Mouse (Mus musculus): ENCODE data around the gene Ebf4. TPM values are rescaled to one million over a fixed set of nuclear protein-coding genes. Genes with fewer than 3 reads are reported as not detected.

Gene Ebf4
- polyA plus RNA-seq, 1 experiment from 2014 or later, result 0.93 TPM

GRCm38 (mm10) chr2:130268074-130268473 lies 26.9 kb upstream of the Ebf4 start:
- Histone ChIP-seq H3K27ac (replicated peaks in 1 of 2; ENCODE audit: control insufficient read depth in 1 of 2, insufficient read depth in 1 of 2, low read depth in 2 of 2, low read length in 2 of 2) (no peak overlapping the region), H3K4me2 (ENCODE audit: low read length) (no peak overlapping the region), H3K4me1 (ENCODE audit: control insufficient read depth in 2 of 2, insufficient read depth in 2 of 2, low read length in 2 of 2) (no peaks in the 10 kb centered on the region), H3K36me3 (ENCODE audit: control insufficient read depth, insufficient read depth, low read length) (no peaks in the 10 kb centered on the region), H3K9ac (ENCODE audit: low read length) (no peak overlapping the region), H3K27me3 (ENCODE audit: control insufficient read depth, insufficient read depth, low read length) (no peaks in the 10 kb centered on the region), H3K9me3 (ENCODE audit: control insufficient read depth, low read length) (no peaks in the 10 kb centered on the region), H3K4me3 (ENCODE audit: control insufficient read depth in 1 of 2, insufficient read depth in 1 of 2, low read depth in 1 of 2, low read length in 2 of 2) (no peak overlapping the region)
- ATAC-seq (ENCODE audit: insufficient number of reproducible peaks, insufficient read depth, low FRiP score, low read depth), result no peak
- 55% methylated on average over 7 of the region's 7 CpGs for WGBS

GRCm38 (mm10) chr2:130273732-130274131 lies 21.2 kb upstream of the Ebf4 start:
- Histone ChIP-seq H3K27me3 (ENCODE audit: control insufficient read depth, insufficient read depth, low read length) (no peaks in the 10 kb centered on the region), H3K9ac (ENCODE audit: low read length) (peak overlapping the region; percentile 94), H3K36me3 (ENCODE audit: control insufficient read depth, insufficient read depth, low read length) (peaks cover 35% of the 10 kb centered on the region), H3K4me1 (ENCODE audit: control insufficient read depth in 2 of 2, insufficient read depth in 2 of 2, low read length in 2 of 2) (peaks cover 6 to 7% of the 10 kb centered on the region in 2 experiments; a peak in 2 of 4 replicates), H3K27ac (replicated peaks in 1 of 2; ENCODE audit: control insufficient read depth in 1 of 2, insufficient read depth in 1 of 2, low read depth in 2 of 2, low read length in 2 of 2) (peak overlapping the region; percentile 47 to 71), H3K4me2 (ENCODE audit: low read length) (peak overlapping the region; percentile 68), H3K9me3 (ENCODE audit: control insufficient read depth, low read length) (no peaks in the 10 kb centered on the region), H3K4me3 (ENCODE audit: control insufficient read depth in 1 of 2, insufficient read depth in 1 of 2, low read depth in 1 of 2, low read length in 2 of 2) (peak overlapping the region; percentile 52 to 86)
- ATAC-seq (ENCODE audit: insufficient number of reproducible peaks, insufficient read depth, low FRiP score, low read depth), result no peak
- WGBS, result 3% methylated on average over 14 of the region's 14 CpGs

GRCm38 (mm10) chr2:130274149-130274861 lies 20.7 kb upstream of the Ebf4 start, which contains the start of gene Nop56:
Nop56 (plus strand) TSS chr2:130274430.
- peak within 1 kb of the TSS; percentile 94 for H3K9ac ChIP-seq (ENCODE audit: low read length)
- peak; percentile 97 for ATAC-seq (ENCODE audit: insufficient number of reproducible peaks, insufficient read depth, low FRiP score, low read depth)
- peaks cover 39% of the 10 kb centered on the region for H3K36me3 ChIP-seq (ENCODE audit: control insufficient read depth, insufficient read depth, low read length)
- peak within 1 kb of the TSS; percentile 68 for H3K4me2 ChIP-seq (ENCODE audit: low read length)
- no peaks in the 10 kb centered on the region for H3K9me3 ChIP-seq (ENCODE audit: control insufficient read depth, low read length)
- no peaks in the 10 kb centered on the region for H3K27me3 ChIP-seq (ENCODE audit: control insufficient read depth, insufficient read depth, low read length)
- peaks cover 6 to 7% of the 10 kb centered on the region in 2 experiments; a peak in 2 of 4 replicates for H3K4me1 ChIP-seq (ENCODE audit: control insufficient read depth in 2 of 2, insufficient read depth in 2 of 2, low read length in 2 of 2)
- WGBS, result under 1% methylated on average over 68 of the region's 68 CpGs
- peak within 1 kb of the TSS; percentile 70 to 86 for H3K4me3 ChIP-seq (ENCODE audit: control insufficient read depth in 1 of 2, insufficient read depth in 1 of 2, low read depth in 1 of 2, low read length in 2 of 2)
- H3K27ac ChIP-seq (replicated peaks in 1 of 2; ENCODE audit: control insufficient read depth in 1 of 2, insufficient read depth in 1 of 2, low read depth in 2 of 2, low read length in 2 of 2), result peak within 1 kb of the TSS; percentile 85 to 89

GRCm38 (mm10) chr2:130274862-130275261 lies 20.1 kb upstream of the Ebf4 start:
- Histone ChIP-seq H3K9me3 (ENCODE audit: control insufficient read depth, low read length) (no peaks in the 10 kb centered on the region), H3K9ac (ENCODE audit: low read length) (peak overlapping the region; percentile 94), H3K4me3 (ENCODE audit: control insufficient read depth in 1 of 2, insufficient read depth in 1 of 2, low read depth in 1 of 2, low read length in 2 of 2) (peak overlapping the region; percentile 70 to 86), H3K27ac (replicated peaks in 1 of 2; ENCODE audit: control insufficient read depth in 1 of 2, insufficient read depth in 1 of 2, low read depth in 2 of 2, low read length in 2 of 2) (peak overlapping the region in 1 of 2 experiments; percentile 89; a peak in 1 of 4 replicates), H3K36me3 (ENCODE audit: control insufficient read depth, insufficient read depth, low read length) (peaks cover 45% of the 10 kb centered on the region), H3K27me3 (ENCODE audit: control insufficient read depth, insufficient read depth, low read length) (no peaks in the 10 kb centered on the region), H3K4me1 (ENCODE audit: control insufficient read depth in 2 of 2, insufficient read depth in 2 of 2, low read length in 2 of 2) (peaks cover 6 to 7% of the 10 kb centered on the region in 2 experiments; a peak in 2 of 4 replicates), H3K4me2 (ENCODE audit: low read length) (peak overlapping the region; percentile 68)
- WGBS, result under 1% methylated on average over 10 of the region's 10 CpGs
- no peak for ATAC-seq (ENCODE audit: insufficient number of reproducible peaks, insufficient read depth, low FRiP score, low read depth)

- peak overlapping the region; percentile 68 for H3K4me2 ChIP-seq (ENCODE audit: low read length)
- H3K27me3 ChIP-seq (ENCODE audit: control insufficient read depth, insufficient read depth, low read length), result no peaks in the 10 kb centered on the region
- no peak for ATAC-seq (ENCODE audit: insufficient number of reproducible peaks, insufficient read depth, low FRiP score, low read depth)
- no peaks in the 10 kb centered on the region for H3K9me3 ChIP-seq (ENCODE audit: control insufficient read depth, low read length)
- 57% methylated on average over 6 of the region's 6 CpGs for WGBS
- peaks cover 53% of the 10 kb centered on the region for H3K36me3 ChIP-seq (ENCODE audit: control insufficient read depth, insufficient read depth, low read length)
- no peak overlapping the region for H3K27ac ChIP-seq (replicated peaks in 1 of 2; ENCODE audit: control insufficient read depth in 1 of 2, insufficient read depth in 1 of 2, low read depth in 2 of 2, low read length in 2 of 2)
- no peak overlapping the region for H3K9ac ChIP-seq (ENCODE audit: low read length)
- H3K4me3 ChIP-seq (ENCODE audit: control insufficient read depth in 1 of 2, insufficient read depth in 1 of 2, low read depth in 1 of 2, low read length in 2 of 2), result peak overlapping the region; percentile 9 to 86; a peak in 1 of 4 replicates
- H3K4me1 ChIP-seq (ENCODE audit: control insufficient read depth in 2 of 2, insufficient read depth in 2 of 2, low read length in 2 of 2), result peaks cover 6 to 7% of the 10 kb centered on the region in 2 experiments; a peak in 2 of 4 replicates
Observed at GRCm38 (mm10) chr2:130275649-130276048, 19.3 kb upstream of the Ebf4 start.

- Histone ChIP-seq H3K36me3 (ENCODE audit: control insufficient read depth, insufficient read depth, low read length) (peaks cover 77% of the 10 kb centered on the region), H3K27me3 (ENCODE audit: control insufficient read depth, insufficient read depth, low read length) (no peaks in the 10 kb centered on the region)
Observed at GRCm38 (mm10) chr2:130279600-130280091, 15.3 kb upstream of the Ebf4 start.

GRCm38 (mm10) chr2:130280224-130280623 lies 14.7 kb upstream of the Ebf4 start:
- H3K4me1 ChIP-seq (ENCODE audit: control insufficient read depth in 2 of 2, insufficient read depth in 2 of 2, low read length in 2 of 2), result peaks cover 7 to 13% of the 10 kb centered on the region in 2 experiments; a peak in 3 of 4 replicates
- WGBS, result 57% methylated on average over 7 of the region's 7 CpGs
- no peak overlapping the region for H3K9ac ChIP-seq (ENCODE audit: low read length)
- H3K9me3 ChIP-seq (ENCODE audit: control insufficient read depth, low read length), result no peaks in the 10 kb centered on the region
- no peak overlapping the region for H3K4me2 ChIP-seq (ENCODE audit: low read length)
- no peaks in the 10 kb centered on the region for H3K27me3 ChIP-seq (ENCODE audit: control insufficient read depth, insufficient read depth, low read length)
- no peak overlapping the region for H3K27ac ChIP-seq (replicated peaks in 1 of 2; ENCODE audit: control insufficient read depth in 1 of 2, insufficient read depth in 1 of 2, low read depth in 2 of 2, low read length in 2 of 2)
- ATAC-seq (ENCODE audit: insufficient number of reproducible peaks, insufficient read depth, low FRiP score, low read depth), result no peak
- H3K36me3 ChIP-seq (ENCODE audit: control insufficient read depth, insufficient read depth, low read length), result peaks cover 77% of the 10 kb centered on the region
- no peak overlapping the region for H3K4me3 ChIP-seq (ENCODE audit: control insufficient read depth in 1 of 2, insufficient read depth in 1 of 2, low read depth in 1 of 2, low read length in 2 of 2)

More at GRCm38 (mm10) chr2:130279600-130280091, 15.3 kb upstream of the Ebf4 start:
- Histone ChIP-seq H3K4me2 (ENCODE audit: low read length) (no peak overlapping the region), H3K27ac (replicated peaks in 1 of 2; ENCODE audit: control insufficient read depth in 1 of 2, insufficient read depth in 1 of 2, low read depth in 2 of 2, low read length in 2 of 2) (no peak overlapping the region), H3K4me3 (ENCODE audit: control insufficient read depth in 1 of 2, insufficient read depth in 1 of 2, low read depth in 1 of 2, low read length in 2 of 2) (no peak overlapping the region), H3K9me3 (ENCODE audit: control insufficient read depth, low read length) (no peaks in the 10 kb centered on the region), H3K4me1 (ENCODE audit: control insufficient read depth in 2 of 2, insufficient read depth in 2 of 2, low read length in 2 of 2) (peaks cover 8 to 9% of the 10 kb centered on the region in 2 experiments; a peak in 3 of 4 replicates), H3K9ac (ENCODE audit: low read length) (no peak overlapping the region)
- no peak for ATAC-seq (ENCODE audit: insufficient number of reproducible peaks, insufficient read depth, low FRiP score, low read depth)
- 32% methylated on average over 8 of the region's 8 CpGs for WGBS
